Mouse (Mus musculus) inflammation-experienced regulatory T-cells (primary cell): ENCODE measurements around the gene Ngly1. TPM values are rescaled to one million over a fixed set of nuclear protein-coding genes. Genes with fewer than 3 reads are reported as not detected.

Experiments
- polyA plus RNA-seq, 2 experiments: library from polyadenylated mRNA; unstranded; fragments of 100-300 nt; shearing (Covaris generic); gene quantifications; one replicate each; pipeline ENCODE4 v1.2.1; 2017

The Ngly1 gene
- polyA plus RNA-seq: 10 to 100 TPM; 69.9 to 78.8 TPM

DNA sequence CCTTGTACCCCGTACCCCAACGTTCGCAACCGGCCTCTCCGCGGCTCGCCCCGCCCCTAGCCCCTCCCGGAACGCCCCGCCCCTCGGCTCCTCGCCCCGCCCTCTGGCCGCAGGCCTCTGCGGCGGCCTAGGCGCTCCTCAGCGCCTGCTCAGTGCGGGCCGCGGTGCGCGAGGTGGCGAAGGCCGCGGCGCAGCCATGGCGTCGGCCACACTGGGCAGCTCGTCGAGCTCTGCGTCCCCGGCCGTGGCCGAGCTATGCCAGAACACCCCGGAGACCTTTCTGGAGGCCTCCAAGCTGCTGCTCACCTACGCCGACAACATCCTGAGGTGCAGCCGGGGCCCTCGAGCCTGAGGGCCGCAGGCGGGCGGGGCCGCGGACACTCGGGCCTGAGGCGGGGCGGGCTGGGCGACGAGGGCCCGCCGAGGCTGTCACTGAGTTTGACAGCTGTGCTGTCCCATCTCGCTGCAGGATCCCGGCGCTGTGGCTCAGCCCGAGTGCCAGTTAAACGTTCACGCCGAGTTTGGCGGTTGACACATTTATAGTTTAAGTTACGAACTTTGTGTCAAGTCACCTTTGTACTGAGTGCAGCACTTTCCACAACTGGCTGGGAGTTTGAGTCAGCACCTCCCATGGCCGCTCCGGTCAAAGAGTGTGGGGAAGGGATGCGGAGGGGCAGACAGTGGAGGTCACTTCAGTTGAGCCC, at the start of gene Ngly1, which contains the start of gene Oxsm:
TSS of gene Ngly1 (plus strand) at position 110 of the 704 bp plus-strand sequence.
TSS of gene Oxsm (minus strand) at position 638 of the 704 bp plus-strand sequence.

Other genes with a start within 250 kb of the Ngly1 start
- 1 to 10 TPM; 5.5 to 6.3 TPM for gene Oxsm, start 528 bp downstream of the Ngly1 start, polyA plus RNA-seq
- gene Top2b, start 115.9 kb downstream of the Ngly1 start, polyA plus RNA-seq: 100 to 1,000 TPM; 184 to 225 TPM